9 mouse cellular contexts compared by ENCODE assay signal in genomic region chr13:55208837-55209648, GRCm38 (mm10). TPM values are rescaled to one million over a fixed set of nuclear protein-coding genes. Genes with fewer than 3 reads are reported as not detected.
DNase-seq lines count a peak whose midpoint lies in the region; ATAC-seq and TF ChIP-seq lines count a peak whose summit lies in the region.
"Had no signal": no experiment of that assay in that cellular context is flagged by ENCODE, and none has a peak within 500 bp of the region (broad histone marks: within the 10 kb centered on the region; RNA-seq: fewer than 3 reads in every experiment).

No protein-coding gene starts in this region.

- TF ChIP-seq POLR2A in brain, embryonic 14.5 days (IDR thresholded peaks at IDR 0.05; ENCODE audit: borderline replicate concordance, extremely low read depth, insufficient read depth, insufficient read length, poor library complexity, severe bottlenecking), result no peak

- peak overlapping the region; percentile 98; the same call in 1 of the 2 replicates for H3K27ac ChIP-seq in intestine, embryonic 15.5 days
- no peak overlapping the region for H3K27ac ChIP-seq in intestine, embryonic 16.5 days (ENCODE audit: low read length)
- no peak overlapping the region for H3K27ac ChIP-seq in midbrain, embryonic 11.5 days (ENCODE audit: low read depth, low read length)

- TF ChIP-seq CTCF in brain, embryonic 14.5 days (IDR thresholded peaks at IDR 0.05; ENCODE audit: borderline replicate concordance, extremely low read depth, insufficient read depth, insufficient read length), result no peak

- no peak for ATAC-seq in intestine, embryonic 15.5 days
- no peak for ATAC-seq in intestine, embryonic 16.5 days
- no peak for ATAC-seq in midbrain, embryonic 11.5 days (ENCODE audit: low FRiP score)

- no peaks in the 10 kb centered on the region for H3K9me3 ChIP-seq in intestine, embryonic 15.5 days
- H3K9me3 ChIP-seq in intestine, embryonic 16.5 days (ENCODE audit: control insufficient read depth, low read length), result no peaks in the 10 kb centered on the region
- H3K9me3 ChIP-seq in midbrain, embryonic 11.5 days (ENCODE audit: control insufficient read depth, low read length), result no peaks in the 10 kb centered on the region
- H3K9me3 ChIP-seq: heart, embryonic 15.5 days had no signal

- no peak overlapping the region for H3K9ac ChIP-seq in intestine, embryonic 15.5 days
- no peak overlapping the region for H3K9ac ChIP-seq in intestine, embryonic 16.5 days (ENCODE audit: low read depth, low read length)
- peak overlapping the region; percentile 98; the same call in 1 of the 2 replicates for H3K9ac ChIP-seq in midbrain, embryonic 11.5 days (ENCODE audit: low read length)

- H3K36me3 ChIP-seq in intestine, embryonic 15.5 days, result 0 out of 2 replicates have a peak, but pooled peaks cover 5% of the 10 kb centered on the region
- H3K36me3 ChIP-seq in intestine, embryonic 16.5 days (ENCODE audit: control insufficient read depth, insufficient read depth, low read length), result 0 out of 2 replicates have a peak, but pooled peaks cover 3% of the 10 kb centered on the region
- H3K36me3 ChIP-seq in midbrain, embryonic 11.5 days (ENCODE audit: control insufficient read depth, insufficient read depth, low read length), result no peaks in the 10 kb centered on the region; the same call in 1 of the 2 replicates

- WGBS in intestine, embryonic 15.5 days, result 76% methylated on average over 13 of the region's 13 CpGs
- 79% methylated on average over 13 of the region's 13 CpGs for WGBS in intestine, embryonic 16.5 days
- 67% methylated on average over 13 of the region's 13 CpGs for WGBS in midbrain, embryonic 11.5 days

- DNase-seq in brain, embryonic 14.5 days (ENCODE audit: low read depth), result peak; percentile 21
- peak; percentile 12 to 37 for DNase-seq in gastrocnemius, postnatal 36 days
- DNase-seq in midbrain, embryonic 11.5 days (ENCODE audit: low spot score, missing footprints), result no peak
- DNase-seq in thymus, adult 18-20 months, result no peak
- no peak for DNase-seq in left cerebral cortex, postnatal 4 days
- DNase-seq in right cerebral cortex, postnatal 4 days, result no peak

- no peaks in the 10 kb centered on the region for H3K27me3 ChIP-seq in intestine, embryonic 15.5 days (replicated peaks)
- H3K27me3 ChIP-seq in intestine, embryonic 16.5 days (replicated peaks; ENCODE audit: control insufficient read depth, insufficient read depth, low read length), result no peaks in the 10 kb centered on the region
- H3K27me3 ChIP-seq in midbrain, embryonic 11.5 days (ENCODE audit: control insufficient read depth, insufficient read depth, low read length), result no peaks in the 10 kb centered on the region
- H3K27me3 ChIP-seq: heart, embryonic 15.5 days had no signal

- H3K4me2 ChIP-seq in intestine, embryonic 15.5 days (replicated peaks), result no peak overlapping the region
- no peak overlapping the region for H3K4me2 ChIP-seq in intestine, embryonic 16.5 days (ENCODE audit: low read depth, low read length)
- H3K4me2 ChIP-seq in midbrain, embryonic 11.5 days, result no peak overlapping the region; the same call in 1 of the 2 replicates

- H3K4me1 ChIP-seq in intestine, embryonic 15.5 days (replicated peaks), result peaks cover 20% of the 10 kb centered on the region
- H3K4me1 ChIP-seq in intestine, embryonic 16.5 days (ENCODE audit: control insufficient read depth, insufficient read depth, low read length), result peaks cover 25% of the 10 kb centered on the region
- H3K4me1 ChIP-seq in midbrain, embryonic 11.5 days (ENCODE audit: control insufficient read depth, insufficient read depth, low read length), result peaks cover 23% of the 10 kb centered on the region

- intact Hi-C loops in gastrocnemius, postnatal 36 days (cut with DNase I), result no loop called here
- intact Hi-C loops in left cerebral cortex, postnatal 4 days (cut with DNase I), result no loop called here

- H3K4me3 ChIP-seq in intestine, embryonic 15.5 days (replicated peaks), result no peak overlapping the region
- H3K4me3 ChIP-seq in intestine, embryonic 16.5 days (ENCODE audit: low read length), result no peak overlapping the region
- H3K4me3 ChIP-seq in midbrain, embryonic 11.5 days (ENCODE audit: low read depth, low read length), result no peak overlapping the region

RNA-seq across cellular contexts. Expression of gene Nsd1, which starts 0.5 kb away (rescaled TPM):
- polyA plus RNA-seq in intestine, embryonic 15.5 days (2015; fragmentation: Nextera tagmentation; extraction: Ambion mirVana), result 49.6 and 52.8 TPM in 2 replicates
- 33.1 and 37.1 TPM in 2 replicates for polyA plus RNA-seq in intestine, embryonic 16.5 days (2015; fragmentation: Nextera tagmentation; extraction: Ambion mirVana)
- polyA plus RNA-seq in brain, embryonic 14.5 days (2012; rRNA removed), result 38.1 and 52.2 TPM in 2 replicates
- total RNA-seq in gastrocnemius, postnatal 36 days (2021), result 10 to 100 TPM; 45.7 to 50.8 TPM
- polyA plus RNA-seq in midbrain, embryonic 11.5 days (2014; fragmentation: Nextera tagmentation; extraction: Ambion mirVana), result 68.0 TPM in 2 replicates
- total RNA-seq in left cerebral cortex, postnatal 4 days (2021), result 100 to 1,000 TPM; 155 to 163 TPM

RNA-seq across cellular contexts. Expression of gene Fgfr4, which starts 56.6 kb away (rescaled TPM):
- polyA plus RNA-seq in intestine, embryonic 15.5 days (2015; fragmentation: Nextera tagmentation; extraction: Ambion mirVana), result 14.2 and 14.5 TPM in 2 replicates
- polyA plus RNA-seq in intestine, embryonic 16.5 days (2015; fragmentation: Nextera tagmentation; extraction: Ambion mirVana), result 11.7 and 12.4 TPM in 2 replicates
- 1.6 and 2.0 TPM in 2 replicates for polyA plus RNA-seq in brain, embryonic 14.5 days (2012; rRNA removed)
- total RNA-seq in gastrocnemius, postnatal 36 days (2021), result 1 to 10 TPM; 2.3 to 2.9 TPM
- 0.18 and 0.33 TPM in 2 replicates for polyA plus RNA-seq in midbrain, embryonic 11.5 days (2014; fragmentation: Nextera tagmentation; extraction: Ambion mirVana)
- total RNA-seq in left cerebral cortex, postnatal 4 days (2021), result 1 to 10 TPM; 1.1 TPM

Comparison
In these comparisons a context has a peak if more than half of its experiments do, and no peak if none do; other contexts are left out.
1. DNase-seq: peak in brain, embryonic 14.5 days (single experiment) and gastrocnemius, postnatal 36 days (2 of 2); none in midbrain, embryonic 11.5 days (single experiment), thymus, adult 18-20 months (0 of 2), left cerebral cortex, postnatal 4 days (single experiment) and right cerebral cortex, postnatal 4 days (single experiment).